Mouse (Mus musculus): ENCODE results near the gene Vgf. TPM values are rescaled to one million over a fixed set of nuclear protein-coding genes. Genes with fewer than 3 reads are reported as not detected.

The Vgf gene
- polyA plus RNA-seq (2015; fragmentation: Nextera tagmentation; extraction: Ambion mirVana): 14.1 and 17.0 TPM in 2 replicates

- H3K27me3 ChIP-seq (replicated peaks; ENCODE audit: control insufficient read depth, insufficient read depth, low read length): peaks cover 42% of the 10 kb centered on the region
- no peaks in the 10 kb centered on the region for H3K36me3 ChIP-seq (ENCODE audit: control insufficient read depth, insufficient read depth, low read length)
- H3K4me1 ChIP-seq (ENCODE audit: control insufficient read depth, insufficient read depth, low read depth, low read length): peaks cover 11% of the 10 kb centered on the region
- no peak within 1 kb of the TSS for H3K27ac ChIP-seq (ENCODE audit: low read depth, low read length)
- H3K9me3 ChIP-seq (ENCODE audit: control insufficient read depth, low read length): no peaks in the 10 kb centered on the region
- peak within 1 kb of the TSS; percentile 43 for H3K4me2 ChIP-seq (ENCODE audit: low read length)
- peak within 1 kb of the TSS; percentile 20; the same call in 1 of the 2 replicates for H3K9ac ChIP-seq (ENCODE audit: low read depth, low read length)
- peak within 1 kb of the TSS; percentile 29 for H3K4me3 ChIP-seq (ENCODE audit: low read length)
- WGBS: 21% methylated on average over 4 of the region's 4 CpGs
- no peak for ATAC-seq
Measured at GRCm38 (mm10) chr5:137026092-137026491, at the start of gene Vgf. TSS of gene Vgf (plus strand) at chr5:137026392.

- Histone ChIP-seq H3K36me3 (ENCODE audit: control insufficient read depth, insufficient read depth, low read length) (peaks cover 16% of the 10 kb centered on the region), H3K4me1 (ENCODE audit: control insufficient read depth, insufficient read depth, low read depth, low read length) (no peaks in the 10 kb centered on the region), H3K9ac (ENCODE audit: low read depth, low read length) (no peak overlapping the region), H3K4me2 (ENCODE audit: low read length) (no peak overlapping the region), H3K27ac (ENCODE audit: low read depth, low read length) (no peak overlapping the region), H3K4me3 (ENCODE audit: low read length) (no peak overlapping the region), H3K9me3 (ENCODE audit: control insufficient read depth, low read length) (no peaks in the 10 kb centered on the region), H3K27me3 (replicated peaks; ENCODE audit: control insufficient read depth, insufficient read depth, low read length) (no peaks in the 10 kb centered on the region)
- ATAC-seq: no peak
- 82% methylated on average over 4 of the region's 4 CpGs for WGBS
Measured at GRCm38 (mm10) chr5:136977769-136978168, 48.4 kb upstream of the Vgf start.

- 88% methylated on average over 2 of the region's 2 CpGs for WGBS
- no peak for ATAC-seq
Measured at GRCm38 (mm10) chr5:136979762-136980161, 46.4 kb upstream of the Vgf start.

GRCm38 (mm10) chr5:136980974-136981373, 45.2 kb upstream of the Vgf start:
- no peaks in the 10 kb centered on the region for H3K27me3 ChIP-seq (replicated peaks; ENCODE audit: control insufficient read depth, insufficient read depth, low read length)
- H3K27ac ChIP-seq (ENCODE audit: low read depth, low read length): no peak overlapping the region
- H3K36me3 ChIP-seq (ENCODE audit: control insufficient read depth, insufficient read depth, low read length): peaks cover 16% of the 10 kb centered on the region
- H3K9me3 ChIP-seq (ENCODE audit: control insufficient read depth, low read length): no peaks in the 10 kb centered on the region
- H3K4me2 ChIP-seq (ENCODE audit: low read length): no peak overlapping the region
- peaks cover 5% of the 10 kb centered on the region for H3K4me1 ChIP-seq (ENCODE audit: control insufficient read depth, insufficient read depth, low read depth, low read length)
- H3K4me3 ChIP-seq (ENCODE audit: low read length): no peak overlapping the region
- ATAC-seq: no peak
- no peak overlapping the region for H3K9ac ChIP-seq (ENCODE audit: low read depth, low read length)
- WGBS: 84% methylated on average over 8 of the region's 8 CpGs

More at GRCm38 (mm10) chr5:136979762-136980161, 46.4 kb upstream of the Vgf start:
- H3K4me3 ChIP-seq (ENCODE audit: low read length): no peak overlapping the region
- H3K36me3 ChIP-seq (ENCODE audit: control insufficient read depth, insufficient read depth, low read length): peaks cover 16% of the 10 kb centered on the region
- H3K9me3 ChIP-seq (ENCODE audit: control insufficient read depth, low read length): no peaks in the 10 kb centered on the region
- no peaks in the 10 kb centered on the region for H3K27me3 ChIP-seq (replicated peaks; ENCODE audit: control insufficient read depth, insufficient read depth, low read length)
- no peak overlapping the region for H3K9ac ChIP-seq (ENCODE audit: low read depth, low read length)
- H3K4me2 ChIP-seq (ENCODE audit: low read length): no peak overlapping the region
- H3K4me1 ChIP-seq (ENCODE audit: control insufficient read depth, insufficient read depth, low read depth, low read length): no peaks in the 10 kb centered on the region
- no peak overlapping the region for H3K27ac ChIP-seq (ENCODE audit: low read depth, low read length)

GRCm38 (mm10) chr5:136982338-136982930, 43.8 kb upstream of the Vgf start:
- H3K4me2 ChIP-seq (ENCODE audit: low read length): no peak overlapping the region
- ATAC-seq: no peak
- 46% methylated on average over 14 of the region's 16 CpGs for WGBS

GRCm38 (mm10) chr5:136984828-136985227, 41.4 kb upstream of the Vgf start:
- 65% methylated on average over 14 of the region's 14 CpGs for WGBS
- ATAC-seq: no peak
- peaks cover 21% of the 10 kb centered on the region for H3K36me3 ChIP-seq (ENCODE audit: control insufficient read depth, insufficient read depth, low read length)

More at GRCm38 (mm10) chr5:136982338-136982930, 43.8 kb upstream of the Vgf start:
- Histone ChIP-seq H3K4me1 (ENCODE audit: control insufficient read depth, insufficient read depth, low read depth, low read length) (peaks cover 8% of the 10 kb centered on the region), H3K36me3 (ENCODE audit: control insufficient read depth, insufficient read depth, low read length) (peaks cover 16% of the 10 kb centered on the region), H3K9me3 (ENCODE audit: control insufficient read depth, low read length) (no peaks in the 10 kb centered on the region), H3K27ac (ENCODE audit: low read depth, low read length) (no peak overlapping the region), H3K27me3 (replicated peaks; ENCODE audit: control insufficient read depth, insufficient read depth, low read length) (no peaks in the 10 kb centered on the region), H3K4me3 (ENCODE audit: low read length) (no peak overlapping the region), H3K9ac (ENCODE audit: low read depth, low read length) (no peak overlapping the region)

GRCm38 (mm10) chr5:136986695-136987137, 39.5 kb upstream of the Vgf start, which contains the start of gene Plod3:
TSS of gene Plod3 (plus strand) at chr5:136987019.
- ATAC-seq: peak; percentile 91
- Histone ChIP-seq H3K36me3 (ENCODE audit: control insufficient read depth, insufficient read depth, low read length) (peaks cover 30% of the 10 kb centered on the region), H3K4me1 (ENCODE audit: control insufficient read depth, insufficient read depth, low read depth, low read length) (peaks cover 15% of the 10 kb centered on the region), H3K27me3 (replicated peaks; ENCODE audit: control insufficient read depth, insufficient read depth, low read length) (no peaks in the 10 kb centered on the region), H3K4me2 (ENCODE audit: low read length) (peak within 1 kb of the TSS; percentile 62), H3K9me3 (ENCODE audit: control insufficient read depth, low read length) (no peaks in the 10 kb centered on the region), H3K4me3 (ENCODE audit: low read length) (peak within 1 kb of the TSS; percentile 59), H3K27ac (ENCODE audit: low read depth, low read length) (peak within 1 kb of the TSS; percentile 86), H3K9ac (ENCODE audit: low read depth, low read length) (peak within 1 kb of the TSS; percentile 79)
- under 1% methylated on average over 26 of the region's 26 CpGs for WGBS

More at GRCm38 (mm10) chr5:136984828-136985227, 41.4 kb upstream of the Vgf start:
- no peak overlapping the region for H3K9ac ChIP-seq (ENCODE audit: low read depth, low read length)
- H3K4me2 ChIP-seq (ENCODE audit: low read length): no peak overlapping the region
- H3K4me1 ChIP-seq (ENCODE audit: control insufficient read depth, insufficient read depth, low read depth, low read length): peaks cover 15% of the 10 kb centered on the region
- no peak overlapping the region for H3K27ac ChIP-seq (ENCODE audit: low read depth, low read length)
- H3K9me3 ChIP-seq (ENCODE audit: control insufficient read depth, low read length): no peaks in the 10 kb centered on the region
- no peaks in the 10 kb centered on the region for H3K27me3 ChIP-seq (replicated peaks; ENCODE audit: control insufficient read depth, insufficient read depth, low read length)
- H3K4me3 ChIP-seq (ENCODE audit: low read length): no peak overlapping the region

- Histone ChIP-seq H3K9ac (ENCODE audit: low read depth, low read length) (peak overlapping the region; percentile 79), H3K4me1 (ENCODE audit: control insufficient read depth, insufficient read depth, low read depth, low read length) (peaks cover 15% of the 10 kb centered on the region), H3K9me3 (ENCODE audit: control insufficient read depth, low read length) (no peaks in the 10 kb centered on the region), H3K36me3 (ENCODE audit: control insufficient read depth, insufficient read depth, low read length) (peaks cover 30% of the 10 kb centered on the region), H3K4me3 (ENCODE audit: low read length) (peak overlapping the region; percentile 59), H3K27ac (ENCODE audit: low read depth, low read length) (peak overlapping the region; percentile 86), H3K27me3 (replicated peaks; ENCODE audit: control insufficient read depth, insufficient read depth, low read length) (no peaks in the 10 kb centered on the region), H3K4me2 (ENCODE audit: low read length) (peak overlapping the region; percentile 62)
- ATAC-seq: peak; percentile 65
- under 1% methylated on average over 66 of the region's 67 CpGs for WGBS
Measured at GRCm38 (mm10) chr5:136987138-136987933, 38.9 kb upstream of the Vgf start.

- H3K4me2 ChIP-seq (ENCODE audit: low read length): peak within 1 kb of the TSS; percentile 62
- peaks cover 33% of the 10 kb centered on the region for H3K36me3 ChIP-seq (ENCODE audit: control insufficient read depth, insufficient read depth, low read length)
- H3K27ac ChIP-seq (ENCODE audit: low read depth, low read length): peak within 1 kb of the TSS; percentile 86
- H3K4me3 ChIP-seq (ENCODE audit: low read length): peak within 1 kb of the TSS; percentile 59
- peaks cover 15% of the 10 kb centered on the region for H3K4me1 ChIP-seq (ENCODE audit: control insufficient read depth, insufficient read depth, low read depth, low read length)
- no peaks in the 10 kb centered on the region for H3K9me3 ChIP-seq (ENCODE audit: control insufficient read depth, low read length)
- H3K9ac ChIP-seq (ENCODE audit: low read depth, low read length): peak within 1 kb of the TSS; percentile 79
- no peaks in the 10 kb centered on the region for H3K27me3 ChIP-seq (replicated peaks; ENCODE audit: control insufficient read depth, insufficient read depth, low read length)
- 5% methylated on average over 12 of the region's 12 CpGs for WGBS
- ATAC-seq: no peak; the same call in 1 of the 2 replicates
Measured at GRCm38 (mm10) chr5:136987934-136988271, 38.3 kb upstream of the Vgf start, which contains the start of gene Znhit1. TSS of gene Znhit1 (minus strand) at chr5:136988021.
